Mouse (Mus musculus) embryonic facial prominence, embryonic 15.5 days (tissue): ENCODE measurements around the gene Nipa1. TPM values are rescaled to one million over a fixed set of nuclear protein-coding genes. Genes with fewer than 3 reads are reported as not detected.

Experiments used
- ATAC-seq: fragments of 200-750 bp; cut with Nextera tagmentation; 2 replicates; pipeline ENCODE4 v1.8.0; 2017; ENCODE audit warnings: low read depth, moderate TSS enrichment; ENCODE audit not compliant: insufficient number of reproducible peaks, low FRiP score, low TSS enrichment
- H3K27ac ChIP-seq: fragments of 300-500 bp; sonication (generic); replicated peaks from 2 replicates; pipeline ENCODE4 v1.5.1; 2015; ENCODE audit warnings: mild to moderate bottlenecking, inconsistent platforms
- H3K27me3 ChIP-seq: fragments of 300-500 bp; sonication (generic); 2 replicates; pipeline ENCODE4 v1.6.1; 2015; ENCODE audit warnings: inconsistent platforms
- H3K36me3 ChIP-seq: fragments of 300-500 bp; sonication (generic); 2 replicates; pipeline ENCODE4 v1.6.1; 2015; ENCODE audit warnings: mild to moderate bottlenecking, inconsistent platforms
- H3K4me1 ChIP-seq: fragments of 300-500 bp; sonication (generic); 2 replicates; pipeline ENCODE4 v1.6.1; 2015; ENCODE audit warnings: inconsistent platforms
- H3K4me2 ChIP-seq: fragments of 300-500 bp; sonication (generic); replicated peaks from 2 replicates; pipeline ENCODE4 v1.6.1; 2015; ENCODE audit warnings: mild to moderate bottlenecking, inconsistent platforms
- H3K4me3 ChIP-seq: fragments of 300-500 bp; sonication (generic); replicated peaks from 2 replicates; pipeline ENCODE4 v1.5.1; 2015; ENCODE audit warnings: mild to moderate bottlenecking, inconsistent platforms
- H3K9ac ChIP-seq: fragments of 300-500 bp; sonication (generic); 2 replicates; pipeline ENCODE4 v1.6.1; 2015; ENCODE audit warnings: inconsistent platforms
- H3K9me3 ChIP-seq: fragments of 300-500 bp; sonication (generic); replicated peaks from 2 replicates; pipeline ENCODE4 v1.6.1; 2016; ENCODE audit warnings: inconsistent platforms
- WGBS: fragments of 180-500 bp; shearing (Covaris S2); methylation state at CpG from one replicate; pipeline ENCODE4 v1.1.7; 2015; 5-methylcytosine and 5-hydroxymethylcytosine counted together
- polyA plus RNA-seq: library from polyadenylated mRNA; unstranded; fragments of >200 nt; fragmentation: Nextera tagmentation; extraction: Ambion mirVana; gene quantifications from 2 replicates; pipeline ENCODE4 v1.2.1, GENCODE M21; 2015

Gene Nipa1
- polyA plus RNA-seq, 1 experiment from 2014 or later, result 9.2 TPM

GRCm38 (mm10) chr7:55998997-55999396 lies 20.8 kb downstream of the Nipa1 start:
- Histone ChIP-seq H3K9ac (no peak overlapping the region), H3K4me1 (0 out of 2 replicates have a peak, but pooled peaks cover 4% of the 10 kb centered on the region), H3K4me2 (no peak overlapping the region), H3K27ac (no peak overlapping the region), H3K27me3 (no peaks in the 10 kb centered on the region), H3K4me3 (no peak overlapping the region), H3K36me3 (no peaks in the 10 kb centered on the region), H3K9me3 (no peaks in the 10 kb centered on the region)
- WGBS, result 15% methylated on average over 4 of the region's 4 CpGs
- ATAC-seq, result no peak

GRCm38 (mm10) chr7:55995013-55995412 lies 24.7 kb downstream of the Nipa1 start:
- H3K9ac ChIP-seq, result no peak overlapping the region
- H3K4me3 ChIP-seq, result no peak overlapping the region
- H3K9me3 ChIP-seq, result no peaks in the 10 kb centered on the region
- H3K4me2 ChIP-seq, result no peak overlapping the region
- no peaks in the 10 kb centered on the region for H3K36me3 ChIP-seq
- 0 out of 2 replicates have a peak, but pooled peaks cover 4% of the 10 kb centered on the region for H3K4me1 ChIP-seq
- no peak overlapping the region for H3K27ac ChIP-seq
- WGBS, result 53% methylated on average over 4 of the region's 4 CpGs
- peak; percentile 43; the same call in 1 of the 2 replicates for ATAC-seq
- H3K27me3 ChIP-seq, result no peaks in the 10 kb centered on the region

GRCm38 (mm10) chr7:55991858-55992257 lies 27.9 kb downstream of the Nipa1 start:
- no peaks in the 10 kb centered on the region for H3K9me3 ChIP-seq
- no peak overlapping the region for H3K4me3 ChIP-seq
- no peak for ATAC-seq
- H3K9ac ChIP-seq, result no peak overlapping the region
- H3K27ac ChIP-seq, result no peak overlapping the region
- no peaks in the 10 kb centered on the region for H3K36me3 ChIP-seq
- WGBS, result 84% methylated on average over 7 of the region's 7 CpGs
- H3K27me3 ChIP-seq, result no peaks in the 10 kb centered on the region
- 0 out of 2 replicates have a peak, but pooled peaks cover 4% of the 10 kb centered on the region for H3K4me1 ChIP-seq
- no peak overlapping the region for H3K4me2 ChIP-seq

- Histone ChIP-seq H3K36me3 (no peaks in the 10 kb centered on the region), H3K4me3 (no peak overlapping the region), H3K9me3 (no peaks in the 10 kb centered on the region), H3K4me1 (0 out of 2 replicates have a peak, but pooled peaks cover 4% of the 10 kb centered on the region), H3K4me2 (no peak overlapping the region), H3K27ac (no peak overlapping the region), H3K9ac (no peak overlapping the region), H3K27me3 (no peaks in the 10 kb centered on the region)
- 80% methylated on average over 3 of the region's 3 CpGs for WGBS
- no peak for ATAC-seq
These were observed 28.6 kb downstream of the Nipa1 start for GRCm38 (mm10) chr7:55991129-55991528.

- Histone ChIP-seq H3K27ac (no peak overlapping the region), H3K4me3 (no peak overlapping the region), H3K36me3 (no peaks in the 10 kb centered on the region), H3K9me3 (no peaks in the 10 kb centered on the region), H3K9ac (no peak overlapping the region), H3K4me2 (peak overlapping the region; percentile 25; the same call in 1 of the 2 replicates), H3K4me1 (no peaks in the 10 kb centered on the region), H3K27me3 (no peaks in the 10 kb centered on the region)
- ATAC-seq, result peak; percentile 67; the same call in 1 of the 2 replicates
- 29% methylated on average over 13 of the region's 13 CpGs for WGBS
These were observed 33.1 kb downstream of the Nipa1 start for GRCm38 (mm10) chr7:55986526-55987214.

GRCm38 (mm10) chr7:55984754-55985153 lies 35.0 kb downstream of the Nipa1 start:
- Histone ChIP-seq H3K36me3 (no peaks in the 10 kb centered on the region), H3K4me2 (no peak overlapping the region), H3K27ac (no peak overlapping the region), H3K9ac (no peak overlapping the region), H3K9me3 (no peaks in the 10 kb centered on the region), H3K4me1 (no peaks in the 10 kb centered on the region), H3K4me3 (no peak overlapping the region), H3K27me3 (no peaks in the 10 kb centered on the region)
- ATAC-seq, result no peak
- 56% methylated on average over 4 of the region's 4 CpGs for WGBS

GRCm38 (mm10) chr7:55983107-55983506 lies 36.6 kb downstream of the Nipa1 start:
- H3K27ac ChIP-seq, result no peak overlapping the region

GRCm38 (mm10) chr7:55982010-55982700 lies 37.6 kb downstream of the Nipa1 start:
- Histone ChIP-seq H3K9ac (no peak overlapping the region), H3K36me3 (peaks cover 6% of the 10 kb centered on the region; the same call in 1 of the 2 replicates), H3K9me3 (no peaks in the 10 kb centered on the region), H3K4me2 (no peak overlapping the region), H3K4me1 (no peaks in the 10 kb centered on the region), H3K4me3 (no peak overlapping the region), H3K27me3 (no peaks in the 10 kb centered on the region), H3K27ac (no peak overlapping the region)
- no peak for ATAC-seq
- WGBS, result 84% methylated on average over 10 of the region's 10 CpGs

More at GRCm38 (mm10) chr7:55983107-55983506, 36.6 kb downstream of the Nipa1 start:
- no peaks in the 10 kb centered on the region for H3K4me1 ChIP-seq
- ATAC-seq, result no peak
- 86% methylated on average over 5 of the region's 5 CpGs for WGBS
- H3K9ac ChIP-seq, result no peak overlapping the region
- H3K4me2 ChIP-seq, result no peak overlapping the region
- no peak overlapping the region for H3K4me3 ChIP-seq
- no peaks in the 10 kb centered on the region for H3K27me3 ChIP-seq
- H3K36me3 ChIP-seq, result peaks cover 6% of the 10 kb centered on the region; the same call in 1 of the 2 replicates
- H3K9me3 ChIP-seq, result no peaks in the 10 kb centered on the region

- Histone ChIP-seq H3K9me3 (no peaks in the 10 kb centered on the region), H3K4me3 (no peak overlapping the region), H3K4me1 (no peaks in the 10 kb centered on the region), H3K9ac (no peak overlapping the region), H3K27ac (no peak overlapping the region), H3K4me2 (no peak overlapping the region), H3K36me3 (peaks cover 6% of the 10 kb centered on the region; the same call in 1 of the 2 replicates), H3K27me3 (no peaks in the 10 kb centered on the region)
- 94% methylated on average over 2 of the region's 2 CpGs for WGBS
- ATAC-seq, result no peak
These were observed 38.2 kb downstream of the Nipa1 start for GRCm38 (mm10) chr7:55981511-55981910.

GRCm38 (mm10) chr7:55974429-55974828 lies 45.3 kb downstream of the Nipa1 start:
- Histone ChIP-seq H3K4me3 (no peak overlapping the region), H3K27ac (no peak overlapping the region), H3K4me2 (no peak overlapping the region), H3K36me3 (peaks cover 5% of the 10 kb centered on the region; the same call in 1 of the 2 replicates), H3K9ac (no peak overlapping the region), H3K9me3 (no peaks in the 10 kb centered on the region), H3K4me1 (no peaks in the 10 kb centered on the region), H3K27me3 (no peaks in the 10 kb centered on the region)
- ATAC-seq, result no peak
- 90% methylated on average over 2 of the region's 2 CpGs for WGBS

- Histone ChIP-seq H3K27ac (no peak overlapping the region), H3K4me3 (no peak overlapping the region), H3K27me3 (no peaks in the 10 kb centered on the region), H3K9me3 (no peaks in the 10 kb centered on the region), H3K4me1 (peaks cover 5% of the 10 kb centered on the region; the same call in 1 of the 2 replicates), H3K9ac (no peak overlapping the region), H3K4me2 (no peak overlapping the region), H3K36me3 (no peaks in the 10 kb centered on the region)
- no peak for ATAC-seq
- 72% methylated on average over 1 of the region's 1 CpGs for WGBS
These were observed 50.3 kb downstream of the Nipa1 start for GRCm38 (mm10) chr7:55969415-55969814.
